Mouse (Mus musculus): ENCODE measurements around the gene Hhip.
"Not testable (repeated sequence)": the region's sequence is repeated elsewhere in the genome, so short reads cannot be mapped to it uniquely, and the experiment has no call there.

Gene Hhip

DNA sequence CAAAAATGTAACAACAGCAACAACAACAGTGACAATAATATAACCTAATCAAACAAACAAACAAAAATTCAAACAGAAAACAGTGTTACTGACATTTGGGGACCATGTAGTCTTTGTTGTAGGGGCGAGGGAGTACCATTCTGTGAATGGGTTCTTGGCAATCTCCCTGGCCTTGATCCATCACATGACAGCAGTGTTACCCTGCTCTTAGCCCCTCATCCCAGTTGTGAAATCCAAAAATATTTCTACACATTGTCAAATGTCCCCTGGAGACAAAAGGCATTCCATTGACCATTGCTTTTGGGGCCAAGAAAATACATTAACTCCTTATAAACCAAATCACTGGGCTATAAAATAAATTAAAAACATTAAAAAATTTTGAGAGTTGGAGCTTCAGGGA lies 64.3 kb downstream of the Hhip start:
- DNase-seq (ENCODE audit: low spot score in 2 of 2), result no peak

DNA sequence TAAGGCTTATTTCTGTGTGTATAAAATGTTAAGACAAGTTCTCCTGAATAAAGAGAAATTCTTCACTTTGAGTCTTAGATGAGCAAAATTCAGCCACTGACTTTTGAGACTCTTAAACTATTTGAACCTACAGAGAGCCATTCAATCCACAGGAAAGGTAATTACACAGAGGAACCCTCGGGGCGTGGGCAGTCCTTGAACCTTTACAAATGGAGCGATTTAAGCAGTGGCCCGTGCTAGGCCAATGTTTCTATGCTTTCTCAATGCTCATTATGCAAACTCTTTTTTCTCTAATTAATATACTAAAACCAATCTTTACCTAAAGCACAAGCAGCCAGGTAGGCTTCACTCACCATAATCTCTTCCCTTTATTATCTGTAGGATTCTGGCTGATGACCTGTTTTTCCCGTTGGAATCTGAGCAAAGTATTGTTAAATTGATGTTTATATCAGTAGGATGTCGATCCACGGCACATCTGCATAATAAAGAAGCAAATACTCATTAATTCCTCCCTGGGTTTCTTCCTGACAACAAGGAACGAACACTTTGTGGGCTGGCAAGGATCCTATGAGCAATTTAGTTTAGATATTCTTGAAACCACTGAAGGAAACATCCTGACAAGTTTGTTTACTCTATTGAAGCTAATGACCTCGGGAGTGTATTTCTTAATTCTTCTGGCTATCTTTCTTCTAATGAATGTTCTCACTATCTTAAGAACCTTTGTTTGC lies 65.5 kb downstream of the Hhip start:
- DNase-seq (ENCODE audit: low spot score in 2 of 2), result no peak

DNA sequence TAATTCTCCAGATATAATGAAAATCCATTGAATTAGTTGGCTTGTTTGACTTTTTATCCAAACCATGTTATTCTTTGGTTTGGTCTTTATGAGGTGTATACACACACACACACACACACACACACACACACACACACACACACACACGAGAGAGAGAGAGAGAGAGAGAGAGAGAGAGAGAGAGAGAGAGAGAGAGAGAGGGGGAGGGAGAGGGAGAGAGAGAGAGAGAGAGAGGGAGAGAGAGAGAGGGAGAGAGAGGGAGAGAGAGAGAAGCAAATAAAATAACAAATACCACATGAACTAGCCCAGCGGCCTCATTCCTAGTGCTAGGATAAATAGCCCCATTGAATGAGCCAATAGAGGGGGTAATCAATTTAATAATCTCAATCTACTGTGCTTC lies 66.4 kb downstream of the Hhip start:
- not testable (repeated sequence) for DNase-seq (ENCODE audit: low spot score in 2 of 2)

DNA sequence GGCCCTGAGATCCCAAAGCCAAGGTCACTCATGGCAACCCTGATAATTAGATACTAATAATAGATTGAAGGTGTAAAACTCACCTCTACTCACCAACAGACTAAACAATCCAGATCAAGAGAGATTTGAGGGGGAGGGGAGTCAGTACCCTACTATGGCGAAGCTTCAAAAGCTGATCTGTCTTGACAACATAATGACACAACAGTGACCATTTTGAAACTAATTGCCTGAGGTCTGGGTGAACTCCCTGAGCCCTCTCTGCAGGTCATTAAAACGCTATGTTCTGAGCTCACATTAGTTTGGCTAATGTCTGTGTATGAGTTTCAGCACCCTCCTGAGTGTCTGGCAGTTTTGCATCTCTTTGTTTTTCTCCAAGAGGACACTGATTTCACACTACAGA lies 72.9 kb downstream of the Hhip start:
- DNase-seq (ENCODE audit: low spot score in 2 of 2), result no peak

DNA sequence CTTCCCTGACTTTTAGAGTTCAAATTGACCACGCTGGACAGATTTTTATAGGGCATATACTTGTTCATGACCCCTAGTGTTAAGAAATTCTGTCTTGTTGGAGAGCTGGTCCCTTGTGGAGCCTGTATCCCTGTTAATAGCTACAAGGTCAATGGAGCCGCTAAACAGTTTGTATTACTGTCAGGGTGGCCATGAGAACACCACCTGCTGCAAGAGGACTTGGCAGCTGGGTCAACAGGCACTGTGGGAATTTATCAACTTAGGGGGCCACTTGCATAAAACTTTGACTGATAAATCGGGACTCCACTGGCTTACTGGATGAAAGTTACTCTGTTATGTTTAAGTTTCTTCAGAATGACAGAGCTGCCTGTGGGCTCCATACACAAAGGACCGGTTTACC lies 75.7 kb downstream of the Hhip start:
- DNase-seq (ENCODE audit: low spot score in 2 of 2), result no peak

DNA sequence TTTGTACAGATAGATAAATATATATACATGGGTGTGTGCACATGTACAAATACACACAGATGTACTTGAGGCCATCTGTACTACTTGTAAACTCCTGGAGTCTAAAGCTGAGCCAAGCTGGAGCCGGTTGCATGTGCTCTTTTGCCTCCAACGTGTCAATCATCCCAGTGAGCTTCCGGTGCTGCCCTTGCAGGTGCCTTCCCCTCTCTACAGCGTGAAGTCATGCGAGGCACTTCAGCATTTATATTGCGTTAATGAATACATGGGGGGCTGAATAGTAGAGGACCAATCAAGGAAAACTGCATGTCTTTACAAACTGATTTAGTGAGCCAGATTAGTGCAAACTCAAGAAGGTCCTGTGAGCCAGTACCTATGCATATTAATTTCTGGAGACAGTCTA lies 91.6 kb downstream of the Hhip start:
- no peak for DNase-seq (ENCODE audit: low spot score in 2 of 2)

DNA sequence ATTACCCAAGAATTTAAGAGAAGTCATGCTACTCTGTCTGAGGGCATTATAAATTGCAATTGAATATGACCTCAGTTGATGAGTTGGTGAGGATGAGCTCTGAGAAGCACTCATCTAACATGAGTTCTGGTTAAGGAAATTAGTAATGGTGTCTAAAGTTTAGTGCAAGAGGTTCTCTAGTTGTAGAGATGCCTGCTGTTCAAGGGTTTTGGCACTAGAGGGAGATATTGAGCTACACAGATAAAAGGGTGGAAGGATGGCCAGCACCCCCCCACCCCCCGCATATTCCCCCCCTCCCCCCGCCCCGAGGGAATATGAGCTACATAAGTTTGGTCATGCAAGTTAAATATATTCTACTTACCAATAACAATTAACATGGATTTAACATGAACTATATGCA lies 104.9 kb downstream of the Hhip start:
- peak in 1 of 2 experiments; percentile 20 for DNase-seq (ENCODE audit: low spot score in 2 of 2)

DNA sequence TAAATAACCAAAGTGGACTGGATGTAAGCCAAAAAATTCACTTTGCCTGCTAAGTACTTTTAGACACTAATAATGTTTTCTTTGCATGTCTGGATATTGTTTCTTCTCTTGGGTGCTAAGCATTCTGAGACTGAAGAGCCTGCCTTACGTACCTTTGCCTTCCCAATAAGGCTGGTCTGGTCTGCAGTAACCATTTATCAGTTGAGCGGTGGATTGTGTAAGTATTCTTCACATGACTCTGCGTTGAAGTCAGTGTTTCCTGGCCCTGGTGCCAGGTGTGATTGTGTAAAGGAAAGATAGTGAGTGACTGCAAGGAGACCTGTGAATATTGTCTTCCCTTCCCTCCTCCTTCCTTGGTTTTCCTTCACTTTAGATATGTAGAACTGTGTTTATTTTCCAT lies 107.4 kb downstream of the Hhip start:
- DNase-seq (ENCODE audit: low spot score in 2 of 2), result no peak

DNA sequence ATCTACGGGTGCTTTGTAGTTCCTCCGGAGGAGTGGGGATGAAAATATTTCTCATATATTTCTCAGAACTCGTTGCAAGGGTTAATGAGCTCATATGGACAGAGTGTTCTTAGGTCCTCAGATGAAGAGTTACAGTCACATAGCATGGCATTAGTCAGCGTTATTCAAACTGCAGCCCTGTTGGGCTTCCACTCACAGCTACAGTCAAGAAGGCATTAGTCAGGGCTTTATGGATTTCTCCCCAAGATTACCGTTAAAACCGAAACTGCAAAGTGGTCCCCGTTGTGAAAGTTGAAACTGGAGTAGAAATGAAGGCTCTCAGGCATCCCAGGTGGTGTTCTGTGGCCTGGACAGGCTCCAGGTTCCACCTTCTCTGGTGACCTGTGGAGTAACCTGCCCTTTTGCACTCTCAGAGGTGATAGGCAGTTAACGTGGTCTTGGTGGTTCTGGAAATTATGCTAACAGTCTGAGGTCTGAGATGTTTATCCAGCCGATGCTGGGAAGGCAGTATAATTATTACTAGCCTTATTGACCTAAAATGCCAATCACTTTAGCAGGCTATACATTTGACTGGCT lies 112.2 kb downstream of the Hhip start:
- no peak for DNase-seq (ENCODE audit: low spot score in 2 of 2)

DNA sequence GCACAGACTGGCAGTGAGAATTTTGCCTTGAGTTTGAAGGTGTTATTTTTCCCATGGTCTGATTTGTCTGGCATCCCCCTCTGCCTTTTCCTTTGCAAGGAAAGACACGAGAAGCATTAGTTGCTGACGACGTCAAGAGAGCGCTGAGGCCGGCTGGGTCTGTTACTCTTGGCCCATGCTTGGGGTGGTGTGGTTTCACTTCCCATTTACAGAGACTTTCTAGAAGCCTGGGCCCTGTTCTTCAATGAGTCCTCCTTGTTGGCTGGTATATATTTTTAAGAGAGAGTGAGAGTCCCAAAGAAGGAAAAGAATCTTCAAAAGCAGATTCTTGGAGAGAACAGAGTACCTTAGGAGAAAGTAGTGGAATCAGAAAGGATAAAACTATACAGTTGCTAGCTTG lies 116.7 kb downstream of the Hhip start:
- DNase-seq (ENCODE audit: low spot score in 2 of 2), result no peak

DNA sequence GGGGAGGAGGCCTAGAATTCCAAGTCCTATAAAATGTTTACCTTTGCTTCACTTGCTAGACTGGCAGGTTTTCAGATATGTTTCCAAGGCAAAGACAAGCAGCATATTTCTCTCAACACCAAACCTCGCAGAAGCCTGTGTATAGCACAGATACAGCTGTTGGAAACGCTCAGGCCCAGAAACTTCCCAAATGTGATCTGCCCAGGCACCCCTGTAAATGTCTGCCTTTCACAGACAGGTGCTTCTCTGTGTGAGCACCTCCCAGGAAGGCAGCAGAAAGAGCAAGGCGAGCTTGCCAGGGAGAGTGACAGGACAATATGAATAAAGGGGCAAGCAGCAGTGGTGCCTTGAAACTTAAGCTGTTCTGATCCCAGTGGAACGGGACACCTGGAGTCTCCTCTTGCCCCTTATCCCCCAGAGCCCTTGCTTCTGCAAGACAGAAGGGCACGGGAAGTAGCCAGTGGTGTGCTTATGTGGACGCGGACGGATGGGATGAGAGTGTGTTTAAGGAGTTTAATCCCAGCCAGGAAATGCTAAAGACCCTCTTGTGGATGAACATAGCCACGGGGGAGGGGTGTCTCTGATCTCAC lies 120.9 kb downstream of the Hhip start:
- no peak for DNase-seq (ENCODE audit: low spot score in 2 of 2)

DNA sequence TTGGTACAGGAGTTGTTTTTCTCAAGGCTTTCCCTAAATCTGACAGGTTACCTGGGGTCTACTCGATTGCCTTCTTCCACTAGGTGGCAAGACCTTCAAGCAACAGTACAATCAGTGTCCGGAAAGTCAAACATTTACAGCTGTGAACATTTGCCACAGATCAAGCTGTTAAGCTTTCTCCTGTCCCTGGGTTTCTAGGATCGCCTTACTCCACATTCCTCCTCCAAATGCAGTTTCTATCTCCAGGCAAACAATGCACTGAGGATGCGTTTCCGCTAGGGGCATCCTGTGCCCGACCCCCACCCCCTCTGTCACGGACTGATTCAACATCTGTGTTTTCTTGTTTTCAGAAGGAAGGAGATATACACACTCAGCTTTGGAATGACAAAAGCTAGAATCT lies 122.0 kb downstream of the Hhip start:
- no peak for DNase-seq (ENCODE audit: low spot score in 2 of 2)

DNA sequence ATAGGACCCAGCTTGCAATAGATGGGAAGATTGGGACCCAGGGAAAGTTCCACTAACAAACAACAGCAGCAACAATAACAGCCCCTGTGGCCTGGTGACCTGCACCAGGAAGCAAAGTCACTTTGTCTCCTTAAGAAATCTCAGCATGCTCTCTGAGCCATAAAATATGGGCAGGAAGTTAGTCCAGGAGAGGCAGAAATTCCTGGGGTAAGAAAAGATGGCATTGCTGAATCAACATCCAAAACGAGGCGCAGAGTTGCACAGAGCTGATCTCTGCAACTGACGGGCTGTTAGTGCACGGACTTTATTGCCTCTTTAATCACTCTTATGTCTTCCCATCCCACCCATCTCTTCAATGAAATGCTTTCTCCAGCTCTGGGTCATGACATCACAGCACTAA lies 128.6 kb downstream of the Hhip start:
- DNase-seq (ENCODE audit: low spot score in 2 of 2), result no peak

DNA sequence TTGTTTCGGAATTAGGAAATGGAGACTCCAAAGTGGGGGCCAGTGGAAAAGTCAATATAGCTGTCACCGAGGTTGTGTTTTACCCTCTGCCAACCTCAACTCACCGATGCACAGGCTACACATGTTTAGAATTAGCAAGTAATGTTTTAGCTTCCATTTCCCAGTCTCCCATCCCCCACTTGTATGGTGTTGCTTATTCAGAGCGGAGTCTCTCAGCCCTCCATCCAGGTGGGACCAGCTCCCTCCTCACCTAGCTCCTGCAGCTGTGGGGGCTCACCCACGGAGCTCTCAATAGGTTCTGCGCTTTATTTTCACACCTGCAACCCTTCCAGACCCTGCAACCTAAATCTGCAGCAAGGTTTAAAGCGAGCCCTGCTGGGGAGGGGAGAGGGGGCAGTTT lies 140.6 kb downstream of the Hhip start:
- DNase-seq (ENCODE audit: low spot score in 2 of 2), result no peak
